Mouse (Mus musculus) ovary, postnatal 36 days (tissue): ENCODE measurements around the gene Anks1.

Experiments used
- DNase-seq: peaks from one replicate; pipeline ENCODE4 v3.0.0; 2022; ENCODE audit warnings: low spot score, mixed read lengths

The Anks1 gene

DNA sequence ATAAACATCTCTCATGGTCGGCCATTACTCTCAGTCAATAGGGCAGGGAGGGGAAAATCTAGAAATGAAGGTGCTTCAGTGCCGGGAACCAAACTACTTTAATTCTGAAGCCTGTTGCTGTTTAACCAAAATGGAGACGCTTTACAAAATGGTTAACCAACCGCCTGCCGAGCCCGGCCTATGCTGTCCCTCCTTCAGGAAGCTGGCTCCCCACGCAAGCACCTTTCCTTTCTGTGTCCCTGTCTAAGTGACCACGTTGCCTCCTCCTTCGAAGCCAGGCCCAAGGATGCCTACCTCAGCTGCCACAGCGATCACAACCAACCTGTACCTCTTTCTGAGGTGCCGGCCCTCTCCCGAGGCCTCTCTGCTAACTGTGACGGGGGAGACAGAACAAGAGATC lies 188.2 kb downstream of the Anks1 start:
- no peak for DNase-seq

GRCm38 (mm10) chr17:28099086-28099485 lies 190.0 kb downstream of the Anks1 start:
- no peak for DNase-seq

DNA sequence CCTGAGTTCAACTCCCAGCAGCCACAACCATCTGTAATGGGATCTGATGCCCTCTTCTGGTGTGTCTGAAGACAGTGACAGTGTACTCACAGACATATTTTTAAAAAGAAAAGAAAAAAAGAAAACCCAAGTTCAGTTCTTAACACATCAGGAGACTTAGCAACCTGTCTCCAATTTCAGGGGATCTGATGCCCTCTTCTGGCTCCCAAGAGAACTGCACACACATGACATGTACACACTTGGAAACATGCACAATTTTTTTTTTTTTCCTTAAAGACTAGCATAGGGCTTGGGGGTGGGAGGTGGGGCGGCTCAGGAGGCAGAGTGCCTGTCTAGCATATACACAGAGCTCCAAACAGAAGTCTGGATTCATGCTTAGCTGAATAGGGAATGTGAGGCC lies 191.6 kb downstream of the Anks1 start:
- no peak for DNase-seq

DNA sequence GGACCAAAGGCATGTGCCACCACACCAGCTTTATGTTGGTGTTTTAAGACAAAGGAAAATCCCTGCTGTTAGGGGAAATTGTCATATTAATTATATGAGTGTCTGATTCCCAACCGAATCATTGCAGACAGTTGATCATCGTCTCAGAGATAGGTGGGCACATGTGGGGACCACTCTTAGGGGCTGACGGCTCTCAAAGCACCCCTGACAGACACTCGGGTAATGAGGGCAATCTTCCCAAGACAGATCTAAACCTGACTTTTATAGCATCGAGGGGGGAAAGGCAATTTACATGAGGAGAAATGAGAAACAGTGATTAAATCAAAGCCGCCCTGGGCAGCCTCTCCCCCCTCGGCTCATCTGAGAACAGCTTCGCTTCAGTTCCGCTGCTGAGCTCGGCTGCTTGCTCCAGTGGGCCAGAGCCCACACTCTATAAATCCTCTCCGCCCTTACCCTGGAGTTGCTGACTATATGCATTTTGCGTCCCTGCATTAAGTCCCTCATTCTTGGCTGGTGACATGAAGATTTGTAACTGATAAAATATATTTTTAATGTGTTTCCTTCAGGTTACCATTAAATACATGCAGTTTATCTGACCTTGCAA lies 192.3 kb downstream of the Anks1 start:
- no peak for DNase-seq

DNA sequence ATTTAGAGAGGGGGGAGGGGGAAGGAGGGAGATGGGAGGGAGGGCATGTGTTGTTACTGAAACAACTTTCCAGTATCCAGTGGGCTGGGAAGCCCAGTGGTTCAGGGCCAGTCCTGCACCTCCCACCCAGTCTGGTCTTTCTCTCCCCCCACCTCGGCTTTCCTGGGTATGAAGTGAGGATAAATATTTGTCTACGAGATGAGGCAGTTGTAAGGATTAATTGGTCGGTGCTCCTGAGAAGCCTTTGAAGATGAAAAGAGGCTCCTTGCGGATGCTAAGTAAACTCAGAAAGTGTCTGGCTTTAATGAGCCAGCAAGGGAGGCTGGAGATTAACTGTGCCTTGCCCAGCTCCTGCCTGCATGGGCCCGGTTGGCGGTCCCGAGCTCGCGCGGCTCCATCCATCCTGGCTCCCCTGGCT lies 192.8 kb downstream of the Anks1 start:
- DNase-seq, result no peak

DNA sequence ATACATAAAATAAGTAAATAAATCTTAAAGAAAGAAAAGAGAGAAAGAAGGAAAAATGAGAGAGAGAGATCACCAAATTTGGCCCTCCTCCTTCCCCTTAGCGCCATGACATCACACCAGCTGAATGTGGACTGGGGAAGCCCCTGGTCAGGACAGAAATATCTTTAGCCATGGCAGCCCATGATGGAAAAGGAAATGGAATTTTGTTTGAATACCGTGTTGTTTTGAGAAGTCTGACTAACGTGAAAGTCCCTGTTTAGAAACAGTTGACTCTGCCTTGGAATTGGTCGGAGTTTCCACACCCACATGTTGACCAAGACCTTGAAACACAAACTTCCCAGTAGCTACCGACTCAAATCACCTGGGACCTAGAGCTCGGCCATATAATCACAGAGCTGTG lies 195.3 kb downstream of the Anks1 start:
- no peak for DNase-seq

- no peak for DNase-seq
Measured at GRCm38 (mm10) chr17:28106352-28106751, 197.2 kb downstream of the Anks1 start.

DNA sequence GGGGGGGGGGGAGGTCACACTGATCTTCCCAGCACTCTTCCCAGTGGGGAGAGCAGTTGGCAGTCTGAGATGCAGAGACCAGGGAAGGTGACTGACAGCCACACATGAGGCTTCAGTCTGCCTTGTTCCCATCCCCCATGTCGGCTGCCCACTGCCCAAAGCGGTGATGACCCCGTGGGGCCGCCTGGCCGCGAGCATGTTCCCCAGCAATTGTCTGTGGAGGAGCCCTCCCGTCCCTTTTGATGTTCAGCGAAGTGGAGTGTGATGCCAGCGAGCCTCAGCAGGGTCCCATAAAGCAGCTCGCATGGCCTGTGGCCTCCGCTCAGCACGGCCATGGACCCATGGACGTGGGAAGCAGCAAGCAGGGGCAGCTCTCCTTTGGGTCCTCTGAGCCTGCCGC lies 198.2 kb downstream of the Anks1 start:
- DNase-seq, result no peak

DNA sequence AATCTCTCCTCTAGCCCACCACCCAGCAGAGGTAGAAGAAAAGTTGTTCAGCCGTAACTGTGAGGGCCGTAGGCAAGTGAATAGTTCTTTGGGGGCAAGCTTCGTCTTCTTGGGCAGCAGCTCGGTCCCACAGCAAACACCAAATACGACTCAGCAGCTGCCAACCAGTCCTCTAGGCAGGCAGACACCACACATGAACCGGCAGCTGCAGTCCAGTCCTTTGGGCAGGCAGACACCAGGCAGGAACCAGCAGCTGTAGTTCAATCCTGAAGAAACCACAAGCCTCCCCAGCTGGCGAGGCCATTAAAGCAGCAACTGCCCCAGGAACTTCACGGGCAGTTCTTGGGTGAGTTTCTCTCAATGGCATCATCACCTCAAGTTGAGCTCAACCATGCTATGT lies 203.2 kb downstream of the Anks1 start:
- no peak for DNase-seq
